Comparison of ENCODE assay signal across 17 mouse cellular contexts in the genomic region with DNA sequence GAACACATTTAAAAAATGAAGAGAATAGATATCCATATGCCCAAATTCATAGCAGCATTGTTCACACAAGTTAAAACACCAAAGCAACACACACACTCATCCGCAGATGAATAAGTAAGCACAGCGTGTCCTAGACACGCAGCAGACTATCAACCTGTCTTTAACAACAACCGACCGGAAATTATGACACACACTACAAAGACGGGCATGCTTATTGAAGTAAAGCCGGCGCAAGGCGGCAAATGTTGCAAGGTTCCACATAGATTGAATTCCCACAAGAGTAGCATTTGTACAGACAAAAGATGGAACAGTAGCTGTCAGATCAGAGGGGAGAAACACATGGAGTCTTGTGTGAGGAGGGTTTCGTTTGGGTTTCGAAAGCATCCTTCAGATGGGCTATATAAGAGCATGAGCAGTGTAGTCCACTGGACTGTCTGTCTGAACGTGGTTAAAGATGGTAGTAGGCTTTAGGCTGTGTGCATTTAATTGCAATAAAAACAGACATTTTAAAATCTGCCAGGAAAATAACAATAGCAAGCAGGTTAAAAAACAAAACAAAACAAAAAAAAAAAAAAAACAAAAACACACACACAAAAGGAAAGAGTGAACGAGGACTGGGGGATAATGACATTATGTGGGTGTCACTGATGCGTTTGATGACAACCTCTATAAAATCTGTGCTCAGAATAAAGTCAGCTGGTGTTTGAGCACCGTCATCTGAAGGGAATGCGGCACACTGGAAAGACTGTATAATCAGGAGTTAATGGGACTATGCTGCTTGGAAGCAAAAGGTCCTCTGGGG.
DNase-seq lines count a peak whose midpoint lies in the region; ATAC-seq lines count a peak whose summit lies in the region.
"Had no signal": no experiment of that assay in that cellular context is flagged by ENCODE, and none has a peak within 500 bp of the region (broad histone marks: within the 10 kb centered on the region; RNA-seq: fewer than 3 reads in every experiment).

No protein-coding gene starts in this region.

- H3K9me3 ChIP-seq in midbrain, embryonic 11.5 days (ENCODE audit: control insufficient read depth, low read length), result no peaks in the 10 kb centered on the region
- no peaks in the 10 kb centered on the region for H3K9me3 ChIP-seq in midbrain, embryonic 10.5 days (replicated peaks)
- no peaks in the 10 kb centered on the region for H3K9me3 ChIP-seq in hindbrain, embryonic 14.5 days (ENCODE audit: control insufficient read depth, low read length)
- H3K9me3 ChIP-seq in midbrain, embryonic 15.5 days, result no peaks in the 10 kb centered on the region
- H3K9me3 ChIP-seq: forebrain, embryonic 12.5 days; limb, embryonic 13.5 days; liver, embryonic 15.5 days had no signal

- H3K36me3 ChIP-seq in midbrain, embryonic 11.5 days (ENCODE audit: control insufficient read depth, insufficient read depth, low read length), result no peaks in the 10 kb centered on the region
- H3K36me3 ChIP-seq in midbrain, embryonic 10.5 days, result no peaks in the 10 kb centered on the region
- H3K36me3 ChIP-seq in hindbrain, embryonic 14.5 days (replicated peaks; ENCODE audit: control insufficient read depth, insufficient read depth), result no peaks in the 10 kb centered on the region
- H3K36me3 ChIP-seq in midbrain, embryonic 15.5 days (replicated peaks), result no peaks in the 10 kb centered on the region
- H3K36me3 ChIP-seq: forebrain, embryonic 12.5 days; limb, embryonic 13.5 days; liver, embryonic 15.5 days had no signal

- H3K4me2 ChIP-seq in midbrain, embryonic 11.5 days, result no peak overlapping the region
- peak overlapping the region; percentile 41 for H3K4me2 ChIP-seq in hindbrain, embryonic 14.5 days (replicated peaks)
- H3K4me2 ChIP-seq in midbrain, embryonic 15.5 days, result peak overlapping the region; percentile 26
- H3K4me2 ChIP-seq: forebrain, embryonic 12.5 days; limb, embryonic 13.5 days; liver, embryonic 15.5 days had no signal

- H3K27ac ChIP-seq in midbrain, embryonic 11.5 days (ENCODE audit: low read depth, low read length), result no peak overlapping the region
- H3K27ac ChIP-seq in midbrain, embryonic 10.5 days (replicated peaks), result no peak overlapping the region
- H3K27ac ChIP-seq in hindbrain, embryonic 14.5 days, result peak overlapping the region; percentile 72
- H3K27ac ChIP-seq in midbrain, embryonic 15.5 days, result peak overlapping the region; percentile 15; the same call in 1 of the 2 replicates
- H3K27ac ChIP-seq: forebrain, embryonic 12.5 days; limb, embryonic 13.5 days; liver, embryonic 15.5 days had no signal

- DNase-seq in midbrain, embryonic 11.5 days (ENCODE audit: low spot score, missing footprints), result no peak
- no peak for DNase-seq in midbrain, embryonic 10.5 days (ENCODE audit: low spot score)
- DNase-seq in hindbrain, embryonic 14.5 days (ENCODE audit: low spot score), result peak; percentile 58
- DNase-seq in thymus, adult 18-20 months, result no peak
- DNase-seq in layer of hippocampus, adult 8-10 months (ENCODE audit: low spot score in 2 of 2), result no peak
- DNase-seq: adrenal gland, adult 2 months; cerebellum, postnatal 10 days; gastrocnemius, postnatal 10 days; kidney, adult 9 months; kidney, postnatal 36 days had no signal

- no peaks in the 10 kb centered on the region for H3K4me1 ChIP-seq in midbrain, embryonic 11.5 days (ENCODE audit: control insufficient read depth, insufficient read depth, low read length)
- peaks cover 12% of the 10 kb centered on the region for H3K4me1 ChIP-seq in midbrain, embryonic 10.5 days
- peaks cover 13% of the 10 kb centered on the region for H3K4me1 ChIP-seq in hindbrain, embryonic 14.5 days (replicated peaks; ENCODE audit: control insufficient read depth, insufficient read depth, low read length)
- peaks cover 18% of the 10 kb centered on the region for H3K4me1 ChIP-seq in midbrain, embryonic 15.5 days
- H3K4me1 ChIP-seq: limb, embryonic 13.5 days; liver, embryonic 15.5 days; megakaryocyte, embryonic 14.5 days had no signal

- no peak overlapping the region for H3K9ac ChIP-seq in midbrain, embryonic 11.5 days (ENCODE audit: low read length)
- peak overlapping the region; percentile 20; the same call in 1 of the 2 replicates for H3K9ac ChIP-seq in hindbrain, embryonic 14.5 days
- no peak overlapping the region for H3K9ac ChIP-seq in midbrain, embryonic 15.5 days
- H3K9ac ChIP-seq: forebrain, embryonic 12.5 days; limb, embryonic 13.5 days; liver, embryonic 15.5 days had no signal

- no peaks in the 10 kb centered on the region for H3K27me3 ChIP-seq in midbrain, embryonic 11.5 days (ENCODE audit: control insufficient read depth, insufficient read depth, low read length)
- H3K27me3 ChIP-seq in midbrain, embryonic 10.5 days (ENCODE audit: low read depth, poor library complexity, severe bottlenecking), result no peaks in the 10 kb centered on the region
- H3K27me3 ChIP-seq in hindbrain, embryonic 14.5 days (ENCODE audit: control insufficient read depth, insufficient read depth, low read length), result no peaks in the 10 kb centered on the region
- no peaks in the 10 kb centered on the region for H3K27me3 ChIP-seq in midbrain, embryonic 15.5 days (replicated peaks)
- H3K27me3 ChIP-seq: forebrain, embryonic 12.5 days; limb, embryonic 13.5 days; liver, embryonic 15.5 days had no signal

- ATAC-seq in midbrain, embryonic 11.5 days (ENCODE audit: low FRiP score), result peak; percentile 52; the same call in 1 of the 2 replicates
- peak; percentile 74 for ATAC-seq in hindbrain, embryonic 14.5 days (ENCODE audit: low FRiP score)
- ATAC-seq in midbrain, embryonic 15.5 days (replicated peaks), result peak; percentile 68
- ATAC-seq in megakaryocyte, adult 5-6 weeks (ENCODE audit: poor library complexity, severe bottlenecking), result no peak
- ATAC-seq: lung, postnatal 0 days had no signal

- H3K4me3 ChIP-seq in midbrain, embryonic 11.5 days (ENCODE audit: low read depth, low read length), result no peak overlapping the region
- H3K4me3 ChIP-seq in midbrain, embryonic 10.5 days, result no peak overlapping the region
- no peak overlapping the region for H3K4me3 ChIP-seq in hindbrain, embryonic 14.5 days (replicated peaks; ENCODE audit: low read length)
- H3K4me3 ChIP-seq in midbrain, embryonic 15.5 days, result no peak overlapping the region
- H3K4me3 ChIP-seq: forebrain, embryonic 12.5 days; limb, embryonic 13.5 days; liver, embryonic 15.5 days; megakaryocyte, embryonic 14.5 days had no signal

- 80% methylated on average over 16 of the region's 16 CpGs for WGBS in midbrain, embryonic 11.5 days
- 88% methylated on average over 16 of the region's 16 CpGs for WGBS in midbrain, embryonic 10.5 days
- 40% methylated on average over 16 of the region's 16 CpGs for WGBS in hindbrain, embryonic 14.5 days
- 43% methylated on average over 16 of the region's 16 CpGs for WGBS in midbrain, embryonic 15.5 days

Comparison
In these comparisons a context has a peak if more than half of its experiments do, and no peak if none do; other contexts are left out.
1. H3K27ac ChIP-seq: peak in hindbrain, embryonic 14.5 days (single experiment) and midbrain, embryonic 15.5 days (single experiment); none in midbrain, embryonic 11.5 days (single experiment) and midbrain, embryonic 10.5 days (single experiment).